Comparison of ENCODE assay signal across 8 mouse cellular contexts in the genomic region with DNA sequence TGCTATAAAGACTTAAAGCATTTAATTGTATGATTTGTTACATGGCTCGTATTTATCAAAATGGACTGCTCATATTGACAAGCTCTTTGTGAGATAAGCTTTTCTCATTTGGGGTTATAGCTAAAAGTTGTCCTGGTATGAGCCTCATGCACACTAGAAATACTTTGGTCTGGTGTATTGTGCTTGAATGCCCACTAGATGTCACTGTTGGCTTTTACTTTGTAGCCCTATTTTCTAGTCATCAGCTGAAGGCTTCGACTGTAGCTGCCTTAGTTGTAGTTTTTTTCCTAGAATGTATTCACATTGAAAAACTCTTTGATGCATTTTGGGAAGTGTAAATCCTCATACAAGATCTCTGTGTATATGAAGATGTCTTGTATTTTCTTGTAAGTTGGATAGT. TPM values are rescaled to one million over a fixed set of nuclear protein-coding genes. Genes with fewer than 3 reads are reported as not detected.
DNase-seq lines count a peak whose midpoint lies in the region; ATAC-seq and TF ChIP-seq lines count a peak whose summit lies in the region.

No protein-coding gene starts in this region.

- ATAC-seq in cerebellum, adult (ENCODE audit: insufficient number of reproducible peaks, low FRiP score, low TSS enrichment): peak; percentile 74
- ATAC-seq in granulocyte monocyte progenitor cell, adult 5-6 weeks (replicated peaks; ENCODE audit: poor library complexity, severe bottlenecking): peak; percentile 89
- no peak for ATAC-seq in liver, postnatal 0 days

- no peak overlapping the region for H3K4me3 ChIP-seq in liver, postnatal 0 days (ENCODE audit: low read depth, low read length)

- H3K4me1 ChIP-seq in liver, postnatal 0 days (ENCODE audit: insufficient read depth): no peaks in the 10 kb centered on the region

- H3K36me3 ChIP-seq in liver, postnatal 0 days (replicated peaks; ENCODE audit: insufficient read depth, low read length): peaks cover 6% of the 10 kb centered on the region; the same call in 1 of the 2 replicates

- 11% methylated on average over 2 of the region's 2 CpGs for WGBS in liver, postnatal 0 days (ENCODE audit: insufficient replicate concordance)

- H3K9me3 ChIP-seq in liver, postnatal 0 days (ENCODE audit: low read length): no peaks in the 10 kb centered on the region

- peak; percentile 87 for TF ChIP-seq CTCF in liver, postnatal 0 days (IDR thresholded peaks at IDR 0.05; ENCODE audit: low read depth)

- no peaks in the 10 kb centered on the region for H3K27me3 ChIP-seq in liver, postnatal 0 days (ENCODE audit: insufficient read depth, low read length)

- no peak for DNase-seq in cerebellum, adult 11-12 months
- peak; percentile 29 for DNase-seq in ovary, postnatal 14 days (ENCODE audit: low spot score)
- no peak for DNase-seq in ovary, postnatal 10 days (ENCODE audit: low spot score)
- DNase-seq in c-Kit-positive CD71-positive TER-119-positive erythroid progenitor cells, embryonic 14.5 days (ENCODE audit: low spot score): peak; percentile 58
- DNase-seq in liver, postnatal 0 days: no peak
- peak; percentile 43 for DNase-seq in retina, postnatal 7 days (ENCODE audit: low read depth, low spot score)

- H3K9ac ChIP-seq in liver, postnatal 0 days (replicated peaks): no peak overlapping the region

- TF ChIP-seq EP300 in liver, postnatal 0 days (IDR thresholded peaks at IDR 0.05; ENCODE audit: low read depth): no peak

- no peak overlapping the region for H3K4me2 ChIP-seq in liver, postnatal 0 days (ENCODE audit: low read depth, low read length)

- H3K27ac ChIP-seq in liver, postnatal 0 days (ENCODE audit: low read depth): no peak overlapping the region

RNA-seq across cellular contexts. Expression of a gene that starts 22.7 kb away (rescaled TPM):
- total RNA-seq in granulocyte monocyte progenitor cell, adult 5-6 weeks (2014; fragmentation: Nextera tagmentation): 16.7 and 18.7 TPM in 2 replicates
- 13.5 and 15.8 TPM in 2 replicates for total RNA-seq in granulocyte monocyte progenitor cell, adult 5-6 weeks (2017)
- polyA plus RNA-seq in liver, postnatal 0 days (2015; fragmentation: Nextera tagmentation; extraction: Ambion mirVana): 14.1 and 14.5 TPM in 2 replicates

RNA-seq across cellular contexts. Expression of a gene that starts 22.8 kb away (rescaled TPM):
- 163 and 166 TPM in 2 replicates for total RNA-seq in granulocyte monocyte progenitor cell, adult 5-6 weeks (2014; fragmentation: Nextera tagmentation)
- 208 and 248 TPM in 2 replicates for total RNA-seq in granulocyte monocyte progenitor cell, adult 5-6 weeks (2017)
- 25.6 and 29.6 TPM in 2 replicates for polyA plus RNA-seq in liver, postnatal 0 days (2015; fragmentation: Nextera tagmentation; extraction: Ambion mirVana)

Comparison
In these comparisons a context has a peak if more than half of its experiments do, and no peak if none do; other contexts are left out.
1. DNase-seq: peak in ovary, postnatal 14 days (single experiment), c-Kit-positive CD71-positive TER-119-positive erythroid progenitor cells, embryonic 14.5 days (single experiment) and retina, postnatal 7 days (single experiment); none in cerebellum, adult 11-12 months (single experiment), ovary, postnatal 10 days (single experiment) and liver, postnatal 0 days (single experiment).